Mouse (Mus musculus) megakaryocyte-erythroid progenitor cell, adult 5-6 weeks (primary cell): ENCODE measurements around the gene Spata32. TPM values are rescaled to one million over a fixed set of nuclear protein-coding genes. Genes with fewer than 3 reads are reported as not detected.

Experiments used
- ATAC-seq: replicated peaks from 2 replicates; pipeline ENCODE4 v1.8.0; 2016; ENCODE audit warnings: mild to moderate bottlenecking, inconsistent platforms; ENCODE audit not compliant: severe bottlenecking, poor library complexity, low FRiP score, low TSS enrichment
- total RNA-seq, 2 experiments: library from RNA; stranded (forward) in 1 of 2; stranded (reverse) in 1 of 2; fragments of 200-1000, 215-1000 nt in 1 of 2; fragments of >200 nt in 1 of 2; fragmentation: Nextera tagmentation in 1 of 2; gene quantifications; 2 replicates each; pipeline ENCODE4 v1.2.3; 2014 to 2017

Gene Spata32
- total RNA-seq, 2 experiments from 2014 or later, result not detected

GRCm38 (mm10) chr11:103178748-103179147 is 39.5 kb downstream of the Spata32 start:
- ATAC-seq, result no peak

GRCm38 (mm10) chr11:103177815-103178485 is 40.3 kb downstream of the Spata32 start:
- ATAC-seq, result no peak

- ATAC-seq, result no peak
Measured at GRCm38 (mm10) chr11:103177216-103177615, 41.0 kb downstream of the Spata32 start.

- no peak for ATAC-seq
Measured at GRCm38 (mm10) chr11:103176510-103176909, 41.7 kb downstream of the Spata32 start.

- ATAC-seq, result no peak
Measured at GRCm38 (mm10) chr11:103175688-103176442, 42.4 kb downstream of the Spata32 start.

- ATAC-seq, result peak; percentile 50
Measured at GRCm38 (mm10) chr11:103174891-103175391, 43.3 kb downstream of the Spata32 start.

GRCm38 (mm10) chr11:103174411-103174832 is 43.8 kb downstream of the Spata32 start:
- no peak for ATAC-seq

- ATAC-seq, result no peak
Measured at GRCm38 (mm10) chr11:103173771-103174344, 44.4 kb downstream of the Spata32 start.

- ATAC-seq, result no peak
Measured at GRCm38 (mm10) chr11:103173041-103173770, 45.0 kb downstream of the Spata32 start.

- ATAC-seq, result no peak
Measured at GRCm38 (mm10) chr11:103172392-103173040, 45.7 kb downstream of the Spata32 start.

GRCm38 (mm10) chr11:103171703-103172391 is 46.4 kb downstream of the Spata32 start:
- ATAC-seq, result no peak

GRCm38 (mm10) chr11:103171286-103171620 is 47.0 kb downstream of the Spata32 start:
- ATAC-seq, result no peak

- ATAC-seq, result no peak
Measured at GRCm38 (mm10) chr11:103170494-103171285, 47.5 kb downstream of the Spata32 start, which contains the start of gene Fmnl1. Gene Fmnl1 (plus strand): TSS chr11:103171107.

GRCm38 (mm10) chr11:103170111-103170493 is 48.1 kb downstream of the Spata32 start:
- no peak for ATAC-seq

- no peak for ATAC-seq
Measured at GRCm38 (mm10) chr11:103169664-103170063, 48.6 kb downstream of the Spata32 start.

GRCm38 (mm10) chr11:103168690-103169390 is 49.4 kb downstream of the Spata32 start:
- ATAC-seq, result peak; percentile 65; the same call in 1 of the 2 replicates

- peak; percentile 71 for ATAC-seq
Measured at GRCm38 (mm10) chr11:103164391-103164790, 53.8 kb downstream of the Spata32 start.
